Mouse (Mus musculus): Measurements from ENCODE around the gene Calm1.

- TF ChIP-seq CTCF (IDR thresholded peaks at IDR 0.05; ENCODE audit: borderline replicate concordance, insufficient read depth, low read depth, low read length) (no peak), POLR2A (IDR thresholded peaks at IDR 0.05; ENCODE audit: borderline replicate concordance, insufficient read depth, low read length) (no peak)
Observed at GRCm38 (mm10) chr12:100226073-100226472, 26.8 kb downstream of the Calm1 start.

Data from cerebellum, adult 2 months (tissue).